Mouse (Mus musculus): Measurements from ENCODE around the gene Isy1.

- TF ChIP-seq CTCF (conservative IDR thresholded peaks at IDR 0.05; ENCODE audit: low read length) (no peak), NANOG (IDR thresholded peaks at IDR 0.05; ENCODE audit: borderline replicate concordance, low read length) (no peak)
Observed at GRCm38 (mm10) chr6:87845031-87845695, 6.6 kb upstream of the Isy1 start.

Data from E14TG2a.4 (cell line).